Mouse (Mus musculus) left cerebral cortex, adult 9 months (tissue): ENCODE measurements at regions not wholly inside any gene's neighbourhood (a gene's known extent, or its start where the extent isn't known, plus 50 kb on each side); places are given as distances from the start of the nearest gene placed in this dataset.

ENCODE experiments used
- DNase-seq, 2 experiments: peaks; one replicate each; pipeline ENCODE4 v3.0.0; 2022; ENCODE audit warnings: low spot score in 2 of 2

DNA sequence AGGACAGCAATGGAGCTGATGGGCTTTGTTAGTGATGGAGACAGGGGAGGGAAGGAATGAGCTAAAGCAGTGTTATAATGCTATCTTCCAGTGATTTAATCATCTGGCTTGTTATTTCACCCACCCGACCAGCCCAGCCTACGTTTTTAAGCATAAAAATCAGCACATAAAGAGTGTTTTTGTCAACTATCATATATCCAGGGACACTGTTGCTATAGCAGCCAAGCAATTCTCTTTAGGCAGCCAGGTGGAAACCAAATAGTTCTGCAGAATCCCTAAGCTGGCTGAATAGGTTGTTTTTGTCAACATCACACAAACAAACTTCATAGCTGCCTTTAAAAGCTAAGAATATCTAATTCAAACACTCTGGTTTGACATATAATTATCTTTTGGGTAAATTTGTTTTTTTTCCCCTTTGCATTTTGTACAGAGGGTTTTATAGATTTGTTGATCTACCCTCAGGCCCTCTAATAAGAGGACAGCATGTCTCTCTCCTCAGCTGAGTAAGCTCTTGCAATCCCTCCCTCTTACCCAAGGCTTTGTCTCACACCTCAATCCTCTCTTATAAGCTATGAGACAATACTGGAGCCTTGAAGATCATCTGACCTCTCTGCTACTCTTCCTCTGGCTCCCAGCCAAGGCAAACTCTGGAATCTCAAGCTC lies 104.7 kb upstream of the Camk2d start:
- peak in 1 of 2 experiments; percentile 8 for DNase-seq

DNA sequence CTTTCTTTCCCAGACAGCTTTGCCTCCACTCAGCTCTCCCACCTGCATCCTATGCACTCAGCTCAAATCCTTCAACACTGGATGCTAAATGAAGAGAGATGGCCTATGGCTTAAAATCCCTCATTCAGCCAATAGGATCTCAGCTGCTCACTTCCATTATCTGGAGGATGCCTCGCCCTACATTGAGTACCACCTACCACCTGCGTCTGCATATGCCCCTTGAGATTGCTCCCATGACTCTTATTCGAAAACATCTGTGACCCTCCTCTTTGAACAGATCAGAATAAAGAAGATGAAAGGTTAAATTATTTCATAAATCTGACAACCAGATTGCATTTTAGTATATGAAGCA lies 104.2 kb upstream of the Camk2d start:
- no peak for DNase-seq

DNA sequence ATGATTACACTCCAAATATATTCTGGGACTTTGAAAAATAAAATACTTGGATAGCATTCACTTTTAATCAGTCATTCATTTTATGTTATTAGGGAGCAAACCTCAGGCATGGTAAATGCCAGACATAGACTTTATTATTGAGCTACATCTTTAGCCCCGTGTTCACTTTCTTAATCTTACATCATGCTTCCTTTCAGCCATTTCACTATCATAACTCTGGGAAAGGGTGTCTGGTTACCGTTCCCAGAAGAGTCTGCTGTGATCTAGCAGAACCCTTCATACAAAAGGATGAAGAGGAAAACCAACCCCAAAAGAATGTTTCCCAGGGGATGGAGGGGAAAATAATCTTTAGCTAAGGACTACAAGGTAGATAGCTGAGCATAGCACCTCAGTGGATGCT lies 97.3 kb upstream of the Camk2d start:
- no peak for DNase-seq

DNA sequence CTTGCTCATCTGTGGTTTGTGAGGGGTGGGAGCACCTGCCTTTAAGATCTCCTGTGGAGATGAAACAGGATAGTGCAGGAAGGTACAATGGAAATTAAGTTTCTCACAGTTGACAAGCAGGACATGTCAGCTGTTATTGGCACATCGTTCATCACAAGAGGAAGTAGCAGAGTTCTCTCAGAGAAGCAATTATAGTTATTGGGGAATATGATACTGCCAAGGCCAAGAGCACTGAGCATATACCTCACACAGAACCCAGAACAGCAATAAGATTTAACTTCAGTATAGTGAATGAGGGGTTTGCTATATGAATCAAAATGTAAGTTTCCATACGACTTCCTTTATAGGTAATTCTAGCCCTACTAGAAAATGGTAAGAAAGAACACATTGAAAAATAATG lies 95.9 kb upstream of the Camk2d start:
- DNase-seq = no peak

DNA sequence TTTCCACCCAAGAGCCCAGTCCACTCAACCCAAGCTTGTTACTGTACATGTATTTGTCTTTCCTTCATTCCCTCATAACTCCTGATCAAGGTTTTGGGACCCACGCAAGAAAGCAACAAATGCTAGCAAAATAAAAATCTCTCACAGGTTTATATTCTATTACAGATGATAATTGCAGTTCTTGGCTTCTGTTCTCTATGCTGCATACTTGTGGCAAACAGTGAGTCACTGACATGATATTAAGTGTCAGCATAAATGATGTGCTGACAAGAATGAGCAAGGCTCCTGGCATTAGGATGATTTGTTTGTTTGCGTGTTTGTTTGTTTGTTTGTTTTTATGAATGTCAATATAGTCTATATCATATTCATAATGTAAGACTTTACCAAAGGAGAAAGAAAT lies 94.3 kb upstream of the Camk2d start:
- DNase-seq = no peak

DNA sequence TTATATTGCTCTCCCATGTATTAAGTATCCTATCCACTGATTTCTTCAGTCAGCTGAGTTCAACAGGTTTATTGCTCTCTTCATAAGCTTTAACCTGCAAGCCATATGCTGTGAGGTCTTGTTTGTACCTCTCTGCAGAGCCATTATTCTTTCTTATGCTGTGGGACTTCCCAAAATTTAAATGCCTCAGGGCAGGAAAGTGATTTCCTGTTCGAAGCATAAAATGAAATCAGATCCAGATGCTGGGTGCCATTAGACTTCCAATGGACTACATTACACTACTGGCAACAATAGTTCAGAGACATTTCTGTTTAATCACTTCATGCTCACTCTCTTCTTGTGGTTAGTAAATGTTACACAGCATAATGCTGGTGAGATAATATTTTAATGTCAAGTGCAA lies 90.4 kb upstream of the Camk2d start:
- no peak for DNase-seq

DNA sequence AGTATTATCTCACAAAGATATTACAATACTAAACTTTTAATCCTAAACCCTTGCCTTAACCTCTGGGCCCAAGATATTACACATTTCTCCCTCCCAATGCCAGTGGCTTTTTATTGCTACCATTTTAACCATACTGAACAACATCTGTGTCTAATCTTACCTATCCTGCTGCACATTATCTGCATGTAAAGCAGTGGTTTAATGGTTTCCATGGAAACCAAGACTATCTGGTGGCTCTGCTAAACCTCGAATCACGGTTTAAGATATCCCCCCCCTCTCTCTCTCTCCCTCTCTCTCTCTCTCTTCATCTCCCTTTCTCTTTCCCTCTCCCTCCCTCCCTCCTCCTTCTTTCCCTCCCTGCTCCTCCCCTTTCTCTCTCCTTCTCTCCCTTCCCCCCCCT lies 81.3 kb upstream of the Camk2d start:
- no peak for DNase-seq

DNA sequence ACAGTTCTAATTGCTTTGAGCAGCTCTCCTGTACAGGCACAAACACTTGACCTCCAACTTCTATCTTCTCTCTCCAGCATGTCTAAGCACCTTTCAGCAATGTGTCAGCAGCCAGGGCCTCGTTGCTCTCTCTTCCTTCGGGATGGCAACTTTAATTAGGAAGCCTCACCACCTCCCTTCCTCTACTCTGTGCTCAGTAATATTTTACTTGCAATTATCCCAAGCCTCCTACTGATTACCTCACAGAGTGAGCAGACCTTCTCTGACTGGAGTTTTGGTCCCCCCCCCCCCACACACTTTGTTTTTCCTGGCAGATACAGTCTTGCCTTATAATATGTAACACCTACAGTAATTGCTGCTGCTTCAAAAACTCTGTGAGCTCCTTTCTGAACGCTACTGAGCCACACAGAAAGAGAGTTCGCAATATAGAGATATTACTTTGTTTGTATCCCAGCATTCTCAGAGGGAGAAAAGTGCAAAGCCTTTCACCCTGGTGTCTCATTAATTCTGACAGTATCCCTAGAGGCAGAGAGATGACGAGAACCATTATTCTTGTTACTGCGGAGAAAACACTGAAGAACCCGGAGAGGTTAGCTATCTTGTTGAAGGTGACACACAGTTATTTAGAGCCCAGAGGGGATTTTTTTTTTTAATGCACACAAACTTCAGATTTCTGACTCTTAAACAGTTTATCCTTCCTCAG lies 61.8 kb upstream of the Camk2d start:
- no peak for DNase-seq

DNA sequence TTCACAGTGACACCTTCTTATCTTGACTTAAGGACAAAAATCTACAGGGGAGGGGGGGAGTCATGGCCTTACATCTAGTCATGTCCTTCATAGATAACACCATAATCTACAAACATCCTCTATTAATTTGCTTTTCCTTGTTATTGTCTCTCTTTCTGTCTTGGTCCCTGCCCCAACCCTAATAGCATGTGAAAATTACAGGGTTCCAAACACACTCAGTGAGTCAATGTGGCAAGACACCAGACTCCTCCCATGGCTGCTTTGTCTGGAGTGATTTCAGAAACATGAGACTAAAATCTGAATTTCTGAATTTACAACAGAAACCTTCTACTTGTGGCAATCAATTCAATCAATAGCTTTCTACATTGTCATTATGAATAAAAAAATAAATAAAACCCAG lies 60.8 kb upstream of the Camk2d start:
- no peak for DNase-seq

DNA sequence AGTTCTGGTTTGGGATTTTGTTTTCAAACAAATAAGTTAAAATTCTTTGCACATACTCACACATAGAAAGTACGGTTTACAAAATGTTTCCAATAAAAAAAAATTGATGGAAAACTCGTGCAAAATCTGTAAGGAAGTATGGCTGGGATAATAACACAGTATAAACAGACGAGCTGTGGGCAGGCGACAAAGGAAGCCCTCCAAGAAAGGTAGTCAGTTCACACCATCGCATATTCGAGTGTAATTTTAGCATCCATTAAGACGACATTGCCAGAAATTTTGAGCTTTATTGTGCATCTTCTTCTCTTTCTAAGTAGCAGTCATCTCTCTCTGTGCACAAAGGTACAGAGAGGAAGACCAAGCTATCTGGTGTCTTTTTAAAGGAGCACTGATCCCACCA lies 57.6 kb upstream of the Camk2d start:
- peak in 1 of 2 experiments; percentile 52 for DNase-seq

DNA sequence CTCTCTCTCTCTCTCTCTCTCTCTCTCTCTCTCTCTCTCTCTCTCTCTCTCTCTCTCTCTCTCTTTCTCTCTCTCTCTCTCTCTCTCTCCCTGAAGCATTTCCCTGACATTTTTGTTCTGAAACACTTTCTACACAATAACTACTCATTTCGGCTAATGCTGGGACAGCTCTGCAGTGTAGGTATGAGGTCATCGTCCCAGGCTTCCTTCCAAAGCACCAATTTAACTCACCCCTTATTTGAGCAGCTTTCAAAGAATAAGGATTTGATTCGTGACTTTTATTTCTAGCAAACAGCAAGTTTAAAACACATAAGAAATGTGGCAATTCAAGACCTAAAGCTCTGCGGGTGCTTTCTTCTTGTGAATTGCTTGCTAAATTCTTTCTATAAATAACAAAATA lies 55.0 kb upstream of the Camk2d start:
- DNase-seq = peak in 1 of 2 experiments; percentile 22
